9 mouse cellular contexts compared by ENCODE assay signal in the genomic region with DNA sequence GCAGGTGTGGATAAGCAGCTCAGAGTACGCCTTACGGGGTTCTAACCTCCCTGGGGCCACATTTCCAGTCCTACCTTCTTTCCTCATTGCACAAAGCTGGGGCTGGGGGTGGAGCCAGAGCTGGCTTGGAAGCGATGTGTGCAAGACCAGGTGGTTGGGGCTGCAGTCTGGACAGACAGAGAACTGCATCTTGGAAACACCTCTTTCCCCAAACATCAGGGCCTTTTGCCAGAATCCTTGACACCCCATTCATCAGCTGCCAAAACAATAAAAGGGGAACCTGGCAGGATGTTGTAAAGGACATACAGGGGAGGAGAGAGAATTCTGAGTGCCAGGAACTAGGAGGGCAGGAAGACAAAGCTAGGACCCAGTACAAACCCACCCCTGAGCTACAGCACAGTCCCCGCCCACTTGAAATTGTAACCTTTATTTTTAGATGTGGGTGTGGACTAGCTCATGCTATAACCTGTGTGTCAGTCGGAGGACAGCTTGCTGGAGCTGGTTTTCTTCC. TPM values are rescaled to one million over a fixed set of nuclear protein-coding genes. Genes with fewer than 3 reads are reported as not detected.
A peak's percentile ranks its signal among the peaks of the same experiment; 100 is the strongest.
DNase-seq lines count a peak whose midpoint lies in the region; ATAC-seq lines count a peak whose summit lies in the region.
"Had no signal": no experiment of that assay in that cellular context is flagged by ENCODE, and none has a peak within 500 bp of the region (broad histone marks: within the 10 kb centered on the region; RNA-seq: fewer than 3 reads in every experiment).

No protein-coding gene starts in this region.

- DNase-seq in cerebellum, adult 9-11 months = peak; percentile 58
- no peak for DNase-seq in cerebellum, adult 11 months
- DNase-seq in CD4-positive, CD25-positive, alpha-beta regulatory T cell, adult 2 months (ENCODE audit: low read depth, low spot score) = peak; percentile 49
- no peak for DNase-seq in liver, embryonic 11.5 days (ENCODE audit: low spot score)
- DNase-seq in left cerebral cortex, adult 9 months (ENCODE audit: low spot score in 2 of 2) = no peak
- no peak for DNase-seq in testis, postnatal 14 days (ENCODE audit: low spot score)
- no peak for DNase-seq in gastrocnemius, postnatal 36 days

- no peak overlapping the region for H3K4me3 ChIP-seq in liver, embryonic 11.5 days (ENCODE audit: low read depth, low read length)
- H3K4me3 ChIP-seq: left cerebral cortex, adult 2 months had no signal

- H3K27me3 ChIP-seq in liver, embryonic 11.5 days (replicated peaks; ENCODE audit: control insufficient read depth, insufficient read depth, low read length) = no peaks in the 10 kb centered on the region

- no peaks in the 10 kb centered on the region for H3K9me3 ChIP-seq in liver, embryonic 11.5 days (ENCODE audit: control insufficient read depth, low read length)

- H3K4me2 ChIP-seq in liver, embryonic 11.5 days = 0 out of 2 replicates have a peak overlapping the region, but pooled peaks have one; percentile 3

- H3K36me3 ChIP-seq in liver, embryonic 11.5 days (ENCODE audit: control insufficient read depth, insufficient read depth, low read length) = peaks cover 9% of the 10 kb centered on the region

- H3K9ac ChIP-seq in liver, embryonic 11.5 days (ENCODE audit: low read depth, low read length) = no peak overlapping the region

- intact Hi-C loops in gastrocnemius, postnatal 36 days (cut with DNase I) = loop anchor here (5.0 kb wide), 2 partner anchors 244 to 434 kb away; a partner anchor contains a TSS

- no peak overlapping the region; the same call in 1 of the 2 replicates for H3K27ac ChIP-seq in liver, embryonic 11.5 days (ENCODE audit: low read depth, low read length)
- H3K27ac ChIP-seq: left cerebral cortex, adult 2 months had no signal

- 33% methylated on average over 5 of the region's 5 CpGs for WGBS in liver, embryonic 11.5 days

- ATAC-seq in granulocyte monocyte progenitor cell, adult 5-6 weeks (replicated peaks; ENCODE audit: poor library complexity, severe bottlenecking) = peak; percentile 64
- ATAC-seq in liver, embryonic 11.5 days (replicated peaks; ENCODE audit: low FRiP score) = no peak

- peaks cover 28% of the 10 kb centered on the region for H3K4me1 ChIP-seq in liver, embryonic 11.5 days (replicated peaks; ENCODE audit: control insufficient read depth, insufficient read depth, low read length)

RNA-seq across cellular contexts. Expression of a gene that starts 2.2 kb away (rescaled TPM):
- total RNA-seq in granulocyte monocyte progenitor cell, adult 5-6 weeks (2014; fragmentation: Nextera tagmentation) = 29.4 and 36.7 TPM in 2 replicates
- total RNA-seq in granulocyte monocyte progenitor cell, adult 5-6 weeks (2017) = 22.9 and 24.1 TPM in 2 replicates
- polyA plus RNA-seq in liver, embryonic 11.5 days (2014; fragmentation: Nextera tagmentation; extraction: Ambion mirVana) = 49.4 and 55.0 TPM in 2 replicates
- total RNA-seq in gastrocnemius, postnatal 36 days (2021) = 1 to 10 TPM; 5.6 to 7.9 TPM

RNA-seq across cellular contexts. Expression of a gene that starts 11.0 kb away (rescaled TPM):
- 33.9 and 35.2 TPM in 2 replicates for total RNA-seq in granulocyte monocyte progenitor cell, adult 5-6 weeks (2014; fragmentation: Nextera tagmentation)
- total RNA-seq in granulocyte monocyte progenitor cell, adult 5-6 weeks (2017) = 14.5 and 48.4 TPM in 2 replicates
- 9.3 and 11.1 TPM in 2 replicates for polyA plus RNA-seq in liver, embryonic 11.5 days (2014; fragmentation: Nextera tagmentation; extraction: Ambion mirVana)
- total RNA-seq in gastrocnemius, postnatal 36 days (2021) = 10 to 100 TPM; 20.8 to 25.2 TPM

RNA-seq across cellular contexts. Expression of a gene that starts 11.1 kb away (rescaled TPM):
- total RNA-seq in granulocyte monocyte progenitor cell, adult 5-6 weeks (2014; fragmentation: Nextera tagmentation) = 1.0 and 2.6 TPM in 2 replicates
- total RNA-seq in granulocyte monocyte progenitor cell, adult 5-6 weeks (2017) = 12.7 and 13.0 TPM in 2 replicates
- polyA plus RNA-seq in liver, embryonic 11.5 days (2014; fragmentation: Nextera tagmentation; extraction: Ambion mirVana) = 10.2 and 13.1 TPM in 2 replicates
- under 1 TPM in 1 of 2 experiments, not detected in 1; 0.17 TPM for total RNA-seq in gastrocnemius, postnatal 36 days (2021)

RNA-seq across cellular contexts. Expression of a gene that starts 30.9 kb away (rescaled TPM):
- total RNA-seq in granulocyte monocyte progenitor cell, adult 5-6 weeks (2014; fragmentation: Nextera tagmentation) = 71.5 and 78.5 TPM in 2 replicates
- total RNA-seq in granulocyte monocyte progenitor cell, adult 5-6 weeks (2017) = 57.5 and 74.8 TPM in 2 replicates
- polyA plus RNA-seq in liver, embryonic 11.5 days (2014; fragmentation: Nextera tagmentation; extraction: Ambion mirVana) = 129 and 134 TPM in 2 replicates
- total RNA-seq in gastrocnemius, postnatal 36 days (2021) = 10 to 100 TPM; 52.2 to 55.6 TPM

RNA-seq across cellular contexts. Expression of a gene that starts 35.1 kb away (rescaled TPM):
- not detected in 2 replicates for total RNA-seq in granulocyte monocyte progenitor cell, adult 5-6 weeks (2014; fragmentation: Nextera tagmentation)
- total RNA-seq in granulocyte monocyte progenitor cell, adult 5-6 weeks (2017) = not detected in 2 replicates
- polyA plus RNA-seq in liver, embryonic 11.5 days (2014; fragmentation: Nextera tagmentation; extraction: Ambion mirVana) = 0.39 and 0.43 TPM in 2 replicates
- under 1 TPM; 0.20 to 0.28 TPM for total RNA-seq in gastrocnemius, postnatal 36 days (2021)

Comparison
In these comparisons a context has a peak if more than half of its experiments do, and no peak if none do; other contexts are left out.
1. DNase-seq: peak in cerebellum, adult 9-11 months (single experiment) and CD4-positive, CD25-positive, alpha-beta regulatory T cell, adult 2 months (single experiment); none in cerebellum, adult 11 months (single experiment), liver, embryonic 11.5 days (single experiment), left cerebral cortex, adult 9 months (0 of 2), testis, postnatal 14 days (single experiment) and gastrocnemius, postnatal 36 days (0 of 2).